In the genomic region with DNA sequence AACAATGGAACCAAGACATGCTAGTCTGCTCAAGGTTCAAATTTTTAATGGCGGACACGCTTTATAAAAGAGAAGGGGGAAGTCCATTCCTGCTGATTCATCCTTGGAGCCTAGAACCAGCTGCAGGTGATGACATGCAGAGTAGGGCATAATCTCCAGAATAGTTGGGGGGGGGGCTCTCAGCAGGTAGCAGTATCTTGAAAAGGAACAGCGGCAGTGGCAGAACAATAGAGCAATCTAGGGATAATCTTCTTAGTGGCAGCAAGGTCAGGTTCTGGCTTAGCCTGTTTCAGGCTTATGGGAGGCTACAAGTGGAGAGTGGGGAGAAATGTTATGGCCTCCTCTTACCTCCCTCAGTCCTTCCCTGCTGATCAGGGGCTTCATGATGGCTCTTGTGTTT, we compare ENCODE assay signal across 8 mouse cellular contexts.
"Had no signal": no experiment of that assay in that cellular context is flagged by ENCODE, and none has a peak within 500 bp of the region (broad histone marks: within the 10 kb centered on the region; RNA-seq: fewer than 3 reads in every experiment).

No protein-coding gene starts in this region.

- DNase-seq: lung, adult 18-20 months; lung, embryonic 14.5 days; lung, postnatal 10 days; lung, postnatal 36 days; right cerebral cortex, postnatal 14 days; thymus, adult 2 months; thymus, postnatal 25 days; thymus, postnatal 4 days had no signal
